Mouse (Mus musculus) olfactory bulb, adult 2 months (tissue): ENCODE results near the gene Yes1. TPM values are rescaled to one million over a fixed set of nuclear protein-coding genes. Genes with fewer than 3 reads are reported as not detected.

ENCODE experiments used
- H3K27ac ChIP-seq: fragments of 200-500 bp; 2 replicates; pipeline ENCODE4 v1.5.1; 2012; ENCODE audit warnings: low read depth, low read length; ENCODE audit not compliant: insufficient read depth
- H3K4me1 ChIP-seq: fragments of 200-500 bp; 2 replicates; pipeline ENCODE4 v1.6.1; 2012; ENCODE audit warnings: low read length; ENCODE audit not compliant: control insufficient read depth, insufficient read depth
- H3K4me3 ChIP-seq: fragments of 200-500 bp; 2 replicates; pipeline ENCODE4 v1.5.1; 2012; ENCODE audit warnings: mild to moderate bottlenecking, low read depth, low read length, moderate library complexity; ENCODE audit not compliant: insufficient read depth
- CTCF ChIP-seq: fragments of 200-500 bp; IDR thresholded peaks from 2 replicates; pipeline ENCODE4 v1.5.1; 2012; ENCODE audit warnings: low read depth, mild to moderate bottlenecking, low read length, moderate library complexity; ENCODE audit not compliant: insufficient read depth
- POLR2A ChIP-seq: fragments of 200-500 bp; IDR thresholded peaks from 2 replicates; pipeline ENCODE4 v1.6.1; 2012; ENCODE audit warnings: mild to moderate bottlenecking, low read depth, low read length, moderate library complexity; ENCODE audit not compliant: insufficient read depth
- WGBS: fragments of 180-500 bp; shearing (Covaris S2); methylation state at CpG from one replicate; pipeline ENCODE4 v1.1.7; 2018; 5-methylcytosine and 5-hydroxymethylcytosine counted together
- polyA plus RNA-seq: library from polyadenylated mRNA; stranded (reverse); fragments of >200 nt; gene quantifications from 2 replicates; pipeline ENCODE4 v1.2.4, GENCODE M21; 2012; ENCODE audit warnings: low replicate concordance; ENCODE audit not compliant: missing spikeins, insufficient read depth, insufficient read length

The Yes1 gene
- not detected in 2 replicates for polyA plus RNA-seq

- H3K4me1 ChIP-seq = no peaks in the 10 kb centered on the region
- TF ChIP-seq POLR2A = peak; percentile 80
- no peak for TF ChIP-seq CTCF
- peak within 1 kb of the TSS; percentile 82 for H3K4me3 ChIP-seq
- H3K27ac ChIP-seq = peak within 1 kb of the TSS; percentile 76
- WGBS = under 1% methylated on average over 64 of the region's 69 CpGs
Measured at GRCm38 (mm10) chr5:32610801-32611340, at the start of gene Yes1. Yes1 (plus strand) TSS chr5:32611171.

GRCm38 (mm10) chr5:32564697-32565096, 46.3 kb upstream of the Yes1 start:
- 86% methylated on average over 1 of the region's 1 CpGs for WGBS
- Histone ChIP-seq H3K4me1 (no peaks in the 10 kb centered on the region), H3K27ac (no peak overlapping the region), H3K4me3 (no peak overlapping the region)
- no peak for TF ChIP-seq POLR2A
- TF ChIP-seq CTCF = no peak

DNA sequence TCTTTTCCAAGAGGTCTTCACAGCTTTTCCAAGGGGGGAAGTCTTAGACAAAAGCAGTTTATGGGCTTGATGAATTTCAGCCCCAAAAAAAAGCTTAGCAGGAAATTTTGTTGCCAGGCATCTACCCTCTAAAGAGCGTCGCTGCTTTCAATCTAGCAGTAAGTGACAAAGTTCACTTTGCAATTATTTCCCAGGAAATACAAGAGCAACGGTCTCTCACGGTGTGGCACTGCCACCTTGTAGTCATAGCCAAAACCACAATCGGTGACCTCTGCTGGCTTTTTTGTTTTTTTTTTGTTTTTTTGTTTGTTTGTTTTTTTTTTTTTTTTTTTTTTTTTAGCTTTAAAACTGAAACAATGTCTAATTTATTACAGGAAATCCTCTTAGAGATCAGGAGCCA, 39.2 kb upstream of the Yes1 start:
- TF ChIP-seq CTCF = no peak
- no peak for TF ChIP-seq POLR2A
- 68% methylated on average over 5 of the region's 5 CpGs for WGBS

GRCm38 (mm10) chr5:32588136-32588535, 22.8 kb upstream of the Yes1 start:
- Histone ChIP-seq H3K27ac (no peak overlapping the region), H3K4me3 (no peak overlapping the region), H3K4me1 (no peaks in the 10 kb centered on the region)
- 9% methylated on average over 5 of the region's 5 CpGs for WGBS
- TF ChIP-seq CTCF = peak; percentile 49; the same call in 1 of the 2 replicates
- no peak for TF ChIP-seq POLR2A

More for the DNA sequence above, 39.2 kb upstream of the Yes1 start:
- Histone ChIP-seq H3K4me3 (no peak overlapping the region), H3K27ac (no peak overlapping the region), H3K4me1 (no peaks in the 10 kb centered on the region)

DNA sequence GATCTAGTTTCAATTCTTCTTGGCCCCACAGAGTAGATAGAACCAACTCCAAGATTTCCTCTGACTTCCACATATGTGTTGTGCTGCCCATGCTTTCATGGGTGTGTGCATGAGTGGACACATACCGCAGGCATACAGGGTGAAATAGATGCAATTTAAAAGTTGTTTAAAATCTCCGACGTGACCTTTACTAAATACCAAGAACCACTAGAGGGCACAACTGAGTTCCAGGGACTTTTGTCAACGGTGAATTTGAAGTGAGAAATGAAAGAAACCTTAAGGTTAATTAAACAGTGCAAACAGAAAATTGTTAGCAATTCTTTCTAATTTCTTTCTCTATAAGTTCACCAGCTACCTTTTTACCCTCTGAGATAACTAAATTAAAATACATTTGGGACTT, 17.2 kb upstream of the Yes1 start:
- Histone ChIP-seq H3K4me3 (no peak overlapping the region), H3K27ac (no peak overlapping the region), H3K4me1 (no peaks in the 10 kb centered on the region)
- TF ChIP-seq CTCF (no peak), POLR2A (no peak)
- 11% methylated on average over 4 of the region's 4 CpGs for WGBS

GRCm38 (mm10) chr5:32594358-32594757, 16.6 kb upstream of the Yes1 start:
- Histone ChIP-seq H3K4me3 (no peak overlapping the region), H3K27ac (no peak overlapping the region), H3K4me1 (no peaks in the 10 kb centered on the region)
- WGBS = 68% methylated on average over 5 of the region's 5 CpGs
- TF ChIP-seq POLR2A = no peak
- no peak for TF ChIP-seq CTCF

DNA sequence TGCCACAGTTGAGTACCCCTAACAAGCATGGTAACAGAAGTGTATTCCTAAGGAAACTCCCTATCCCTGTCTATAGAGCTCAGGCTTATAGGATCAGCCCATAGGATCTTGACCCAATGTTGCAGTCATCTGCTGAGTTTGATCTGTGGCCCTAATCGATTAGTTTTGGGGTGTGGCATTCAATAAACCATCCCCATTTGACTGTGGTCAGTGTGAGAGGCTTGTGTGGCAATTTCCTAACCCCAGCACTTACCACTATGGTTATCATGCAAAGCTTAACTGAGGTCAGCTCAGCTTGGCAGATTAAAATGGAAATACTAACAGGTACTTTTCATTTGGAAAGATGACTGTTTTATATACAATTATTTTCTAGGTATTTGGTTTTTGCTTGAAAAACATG, 5.1 kb upstream of the Yes1 start:
- Histone ChIP-seq H3K4me1 (no peaks in the 10 kb centered on the region), H3K4me3 (no peak overlapping the region), H3K27ac (no peak overlapping the region)
- 90% methylated on average over 1 of the region's 1 CpGs for WGBS
- TF ChIP-seq POLR2A = no peak
- no peak for TF ChIP-seq CTCF

DNA sequence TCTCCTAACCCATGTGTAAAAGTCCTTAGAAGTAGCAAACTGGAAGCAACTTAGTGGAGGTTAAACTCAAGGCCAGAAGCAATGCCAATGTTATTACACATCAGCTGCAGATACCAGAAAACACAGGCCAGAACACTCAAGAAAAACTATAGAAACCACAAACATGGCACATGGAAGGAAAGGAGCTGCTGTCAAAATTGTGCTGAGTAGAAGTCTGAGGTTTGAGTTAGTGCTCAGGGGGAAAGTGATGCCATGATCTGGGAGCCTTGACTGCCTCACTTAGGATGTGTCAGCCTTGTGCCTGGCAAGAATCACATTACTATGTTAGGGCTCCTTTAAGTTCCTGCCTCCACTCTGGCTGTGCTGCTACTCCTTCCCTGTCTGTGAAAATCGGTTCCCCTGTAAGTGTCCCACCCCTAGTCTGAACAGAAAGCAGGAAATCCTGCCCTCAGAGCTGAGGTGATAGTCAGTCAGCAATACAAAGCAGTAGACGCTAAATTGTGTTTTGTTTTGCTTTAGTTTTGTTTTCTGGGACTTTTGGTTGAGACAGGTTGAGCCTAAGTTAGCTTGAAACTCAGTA, 3.1 kb upstream of the Yes1 start:
- TF ChIP-seq CTCF (no peak), POLR2A (no peak)
- H3K4me3 ChIP-seq = no peak overlapping the region
- no peaks in the 10 kb centered on the region for H3K4me1 ChIP-seq
- 39% methylated on average over 2 of the region's 2 CpGs for WGBS
- H3K27ac ChIP-seq = no peak overlapping the region

DNA sequence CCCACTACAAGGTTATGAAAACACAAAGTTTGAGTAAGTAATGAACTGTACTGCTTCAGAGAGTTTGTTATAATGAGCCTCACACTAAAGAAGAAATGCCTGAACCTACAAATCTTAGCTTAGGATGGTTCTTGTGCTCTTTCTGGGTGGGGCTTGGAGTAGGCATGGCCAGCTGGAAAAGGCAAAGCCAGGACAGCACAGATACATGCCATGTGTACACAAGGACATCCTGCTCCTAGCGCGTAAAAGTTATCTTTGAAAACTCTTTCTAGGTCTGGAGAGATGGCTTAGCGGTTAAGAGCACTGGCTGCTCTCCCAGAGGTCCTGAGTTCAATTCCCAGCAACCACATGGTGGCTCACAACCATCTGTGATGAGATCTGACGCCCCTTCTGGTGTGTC, 2.5 kb upstream of the Yes1 start:
- no peaks in the 10 kb centered on the region for H3K4me1 ChIP-seq
- no peak overlapping the region for H3K27ac ChIP-seq
- TF ChIP-seq CTCF (no peak), POLR2A (no peak)
- 92% methylated on average over 4 of the region's 4 CpGs for WGBS
- H3K4me3 ChIP-seq = no peak overlapping the region
